19 mouse cellular contexts compared by ENCODE assay signal in genomic region chr8:12985259-12985658, GRCm38 (mm10). TPM values are rescaled to one million over a fixed set of nuclear protein-coding genes. Genes with fewer than 3 reads are reported as not detected.
DNase-seq lines count a peak whose midpoint lies in the region; ATAC-seq lines count a peak whose summit lies in the region.
"Had no signal": no experiment of that assay in that cellular context is flagged by ENCODE, and none has a peak within 500 bp of the region (broad histone marks: within the 10 kb centered on the region; RNA-seq: fewer than 3 reads in every experiment).

No protein-coding gene starts in this region.

- H3K27me3 ChIP-seq in megakaryocyte, embryonic 14.5 days (replicated peaks) = peaks cover 25% of the 10 kb centered on the region
- H3K27me3 ChIP-seq: embryonic facial prominence, embryonic 15.5 days; forebrain, embryonic 15.5 days; neural tube, embryonic 15.5 days; stomach, embryonic 15.5 days had no signal

- ATAC-seq in cerebellum, adult (ENCODE audit: insufficient number of reproducible peaks, low FRiP score, low TSS enrichment) = no peak
- ATAC-seq in megakaryocyte, adult 5-6 weeks (ENCODE audit: poor library complexity, severe bottlenecking) = no peak
- ATAC-seq in megakaryocyte-erythroid progenitor cell, adult 5-6 weeks (replicated peaks; ENCODE audit: low FRiP score, low TSS enrichment, poor library complexity, severe bottlenecking) = no peak
- ATAC-seq: forebrain, embryonic 15.5 days; hindbrain, embryonic 16.5 days had no signal

- intact Hi-C loops in left cerebral cortex, postnatal 14 days (cut with DNase I) = no loop called here

- H3K9me3 ChIP-seq in megakaryocyte, embryonic 14.5 days = no peaks in the 10 kb centered on the region
- H3K9me3 ChIP-seq: embryonic facial prominence, embryonic 15.5 days; forebrain, embryonic 15.5 days; stomach, embryonic 15.5 days had no signal

- H3K4me1 ChIP-seq in megakaryocyte, embryonic 14.5 days = peaks cover 27% of the 10 kb centered on the region
- H3K4me1 ChIP-seq: embryonic facial prominence, embryonic 15.5 days; stomach, embryonic 15.5 days had no signal

- peak overlapping the region; percentile 9 for H3K4me3 ChIP-seq in megakaryocyte, embryonic 14.5 days (replicated peaks)
- H3K4me3 ChIP-seq: embryonic facial prominence, embryonic 15.5 days; forebrain, embryonic 15.5 days; neural tube, embryonic 15.5 days; stomach, embryonic 15.5 days had no signal

- H3K36me3 ChIP-seq in megakaryocyte, embryonic 14.5 days (replicated peaks; ENCODE audit: low read length) = peaks cover 75% of the 10 kb centered on the region
- H3K36me3 ChIP-seq: embryonic facial prominence, embryonic 15.5 days; stomach, embryonic 15.5 days had no signal

- peak; percentile 26 for DNase-seq in cerebellum, adult 11 months
- peak; percentile 75 to 82 for DNase-seq in left cerebral cortex, postnatal 14 days (ENCODE audit: low spot score in 2 of 2)
- DNase-seq in ovary, postnatal 36 days (ENCODE audit: low spot score) = no peak
- no peak for DNase-seq in heart, adult 9 months (ENCODE audit: low spot score in 2 of 2)
- DNase-seq: adrenal gland, adult 8-10 months; kidney, adult 8-10 months; lung, postnatal 4 days had no signal

RNA-seq across cellular contexts. Expression of gene F7, which starts 40.6 kb away (rescaled TPM):
- polyA plus RNA-seq in megakaryocyte, embryonic 14.5 days (2012; ENCODE audit: insufficient read depth, low replicate concordance) = 11.8 TPM in 1 of 2 replicates, not detected in the other
- 0.27 and 0.56 TPM in 2 replicates for total RNA-seq in megakaryocyte, adult 5-6 weeks (2015)
- total RNA-seq in megakaryocyte, adult 5-6 weeks (2017) = 1.3 TPM in 1 of 2 replicates, not detected in the other
- total RNA-seq in left cerebral cortex, postnatal 14 days (2021) = under 1 TPM; 0.23 to 0.24 TPM
- total RNA-seq in megakaryocyte-erythroid progenitor cell, adult 5-6 weeks (2014; fragmentation: Nextera tagmentation) = not detected in 2 replicates
- not detected in 2 replicates for total RNA-seq in megakaryocyte-erythroid progenitor cell, adult 5-6 weeks (2017)
- total RNA-seq: layer of hippocampus, postnatal 25 days; monocyte, adult 5-6 weeks had no signal
- polyA plus RNA-seq: heart, postnatal 0 days; hindbrain, embryonic 16.5 days; neural tube, embryonic 15.5 days had no signal

RNA-seq across cellular contexts. Expression of gene F10, which starts 51.8 kb away (rescaled TPM):
- 19.0 and 24.9 TPM in 2 replicates for polyA plus RNA-seq in megakaryocyte, embryonic 14.5 days (2012; ENCODE audit: insufficient read depth, low replicate concordance)
- total RNA-seq in megakaryocyte, adult 5-6 weeks (2015) = 50.6 and 57.5 TPM in 2 replicates
- total RNA-seq in megakaryocyte, adult 5-6 weeks (2017) = 98.7 and 109 TPM in 2 replicates
- not detected for total RNA-seq in left cerebral cortex, postnatal 14 days (2021)
- total RNA-seq in megakaryocyte-erythroid progenitor cell, adult 5-6 weeks (2014; fragmentation: Nextera tagmentation) = 1.1 and 2.6 TPM in 2 replicates
- 1.1 and 1.6 TPM in 2 replicates for total RNA-seq in megakaryocyte-erythroid progenitor cell, adult 5-6 weeks (2017)
- total RNA-seq: layer of hippocampus, postnatal 25 days had no signal

Comparison
In these comparisons a context has a peak if more than half of its experiments do, and no peak if none do; other contexts are left out.
1. DNase-seq: peak in cerebellum, adult 11 months (single experiment) and left cerebral cortex, postnatal 14 days (2 of 2); none in ovary, postnatal 36 days (single experiment) and heart, adult 9 months (0 of 2).
2. RNA of gene F10, which starts 51.8 kb away (total RNA-seq): 50.6 to 109 TPM in megakaryocyte, adult 5-6 weeks; 1.1 to 2.6 TPM in megakaryocyte-erythroid progenitor cell, adult 5-6 weeks and not detected in left cerebral cortex, postnatal 14 days; every median in the first group is over 10 times any median in the second.